Mouse (Mus musculus) spleen, adult 2 months (tissue): ENCODE data around the gene Tdrd9.

ENCODE experiments used
- CTCF ChIP-seq: fragments of 200-500 bp; IDR thresholded peaks from 2 replicates; pipeline ENCODE4 v1.5.1; 2011; ENCODE audit warnings: mild to moderate bottlenecking, inconsistent platforms; ENCODE audit not compliant: insufficient read depth, insufficient read length, insufficient replicate concordance; ENCODE audit errors: extremely low read depth
- POLR2A ChIP-seq: fragments of 200-500 bp; IDR thresholded peaks from 2 replicates; pipeline ENCODE4 v1.6.1; 2011; ENCODE audit warnings: low read depth, low read length, inconsistent platforms

DNA sequence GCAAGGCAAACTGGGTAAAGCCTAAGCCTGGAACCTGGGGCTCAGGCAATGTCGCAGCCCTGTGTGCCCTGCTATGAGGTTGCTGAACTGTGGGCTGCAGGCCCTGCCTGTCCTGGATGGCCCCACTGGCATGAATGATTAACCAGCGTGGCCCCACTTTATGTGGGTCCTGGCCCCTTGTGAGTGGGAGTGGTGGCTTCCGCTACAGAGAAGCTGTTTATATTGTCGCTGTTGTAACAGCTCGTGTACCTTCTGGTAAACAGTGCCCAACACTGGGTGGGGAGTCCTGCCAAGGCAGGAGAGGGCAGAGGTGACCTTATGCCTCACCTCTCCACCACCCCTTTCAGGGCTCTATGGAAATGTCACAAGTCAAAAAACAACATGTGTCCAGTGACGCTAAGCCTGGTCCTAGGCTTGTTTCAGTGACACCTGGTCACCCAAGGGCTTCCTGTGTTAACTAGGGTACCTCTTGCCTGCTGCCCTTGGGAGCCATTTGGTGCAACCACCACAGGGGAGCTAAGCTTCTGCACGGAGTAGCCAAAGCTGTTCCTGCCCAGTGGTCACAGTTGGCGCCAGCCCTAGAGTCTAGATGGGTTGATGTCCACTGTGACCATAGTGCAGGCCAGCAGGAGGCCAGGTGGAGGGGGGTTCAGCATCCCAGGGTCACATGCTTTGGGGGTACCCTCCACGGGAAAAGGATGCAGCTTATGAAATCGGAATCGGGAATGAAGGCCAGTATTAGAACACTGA lies 137.5 kb downstream of the Tdrd9 start:
- TF ChIP-seq CTCF (no peak), POLR2A (no peak)
